Mouse (Mus musculus): ENCODE data around the gene Eno3.

GRCm38 (mm10) chr11:70652029-70652883 lies 4.7 kb upstream of the Eno3 start:
- TF ChIP-seq GATA1 (IDR thresholded peaks at IDR 0.05; ENCODE audit: low read length) (no peak), TAL1 (IDR thresholded peaks at IDR 0.05; ENCODE audit: low read length) (no peak)

Measured in erythroblast, embryonic 14.5 days (primary cell).